Mouse (Mus musculus): ENCODE data around the gene Fads3. TPM values are rescaled to one million over a fixed set of nuclear protein-coding genes. Genes with fewer than 3 reads are reported as not detected.

The Fads3 gene
- total RNA-seq (2021): 1 to 10 TPM; 2.4 to 2.9 TPM
- long read RNA-seq, experiment 1, partial matches to known transcripts: 0 of 1 reads
- long read RNA-seq, experiment 1, other reads (novel, unspliced or antisense): 0 of 1 reads
- long read RNA-seq, experiment 2, partial matches to known transcripts: 0 of 2 reads
- long read RNA-seq, experiment 2, other reads (novel, unspliced or antisense): 1 of 2 reads

- intact Hi-C loops (cut with DNase I): loop anchor here (5.0 kb wide), 1 partner anchor 61 kb away; the partner anchor contains the start of gene Fads2
- peak; percentile 72 to 83 for DNase-seq
These were observed at the start of gene Fads3 for GRCm38 (mm10) chr19:10041388-10042148. TSS of gene Fads3 (plus strand) at chr19:10041569.

DNA sequence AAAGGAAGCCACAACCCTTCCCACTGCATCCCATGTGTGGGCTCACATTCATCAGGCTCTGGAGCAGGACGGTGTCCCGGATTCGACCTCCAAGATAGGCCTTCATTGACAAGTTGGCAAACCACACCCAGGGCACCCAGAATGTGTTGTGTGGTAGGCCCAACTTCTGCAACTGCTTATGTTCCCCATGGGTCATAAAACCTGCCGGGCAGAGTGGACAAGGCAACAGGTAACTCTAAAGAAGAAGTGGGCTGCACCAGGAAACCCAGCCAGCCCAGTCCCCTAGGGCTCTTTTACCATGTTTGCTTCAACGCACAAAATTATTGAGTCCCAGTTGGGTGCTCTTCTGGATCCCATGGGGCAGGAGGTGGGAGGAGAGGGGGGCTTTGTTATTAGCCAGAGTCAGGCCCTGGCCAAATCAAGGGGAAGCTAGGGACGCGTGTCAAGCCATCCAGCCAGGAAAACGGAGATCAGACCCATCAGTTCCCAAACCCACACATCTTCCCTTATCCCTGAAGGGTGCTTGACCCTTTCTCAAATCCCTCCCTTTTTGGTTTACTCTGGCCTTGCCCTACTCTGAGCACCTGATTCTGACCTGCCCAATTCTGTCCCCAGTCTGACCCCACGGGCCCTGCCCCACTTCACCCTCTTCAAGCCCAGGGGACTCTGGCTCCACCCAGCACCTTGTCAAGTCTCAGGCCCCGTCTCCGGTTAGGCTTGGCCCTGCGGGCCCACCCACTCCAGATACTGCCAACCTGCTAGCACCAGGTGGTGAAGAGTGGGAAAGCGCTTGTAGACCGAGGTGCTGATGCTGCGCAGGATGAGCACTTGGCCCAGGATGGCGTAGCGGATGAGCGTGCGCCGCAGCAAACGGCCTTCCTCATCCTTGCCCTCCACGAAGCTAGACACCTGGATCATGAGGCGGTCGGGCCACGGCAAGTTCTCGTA is 49.1 kb upstream of the Fads3 start:
- intact Hi-C loops (cut with DNase I): no loop called here
- DNase-seq: no peak

- intact Hi-C loops (cut with DNase I): no loop called here
- DNase-seq: peak; percentile 90 to 93
These were observed 48.2 kb upstream of the Fads3 start for GRCm38 (mm10) chr19:9993036-9993656.

GRCm38 (mm10) chr19:9997204-9998062 is 43.9 kb upstream of the Fads3 start:
- intact Hi-C loops (cut with DNase I): no loop called here
- DNase-seq: no peak

DNA sequence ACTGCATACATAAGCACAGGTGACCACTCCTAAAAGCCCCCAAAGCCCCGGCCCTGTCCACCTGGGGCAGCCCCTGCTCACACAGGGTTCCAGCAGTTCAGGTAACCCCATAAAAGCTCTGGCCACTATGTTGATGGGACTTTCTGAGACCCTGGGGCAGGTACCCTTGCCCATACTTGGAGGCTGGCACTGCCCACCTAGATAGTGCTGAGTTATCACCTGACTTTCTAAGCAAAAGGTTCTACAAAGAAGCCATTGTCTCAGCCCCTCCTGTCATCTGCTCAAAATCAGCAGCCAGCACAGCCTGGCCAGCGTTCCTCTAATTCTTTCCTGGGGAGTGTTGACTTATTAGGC is 43.3 kb upstream of the Fads3 start:
- no peak for DNase-seq
- intact Hi-C loops (cut with DNase I): no loop called here

DNA sequence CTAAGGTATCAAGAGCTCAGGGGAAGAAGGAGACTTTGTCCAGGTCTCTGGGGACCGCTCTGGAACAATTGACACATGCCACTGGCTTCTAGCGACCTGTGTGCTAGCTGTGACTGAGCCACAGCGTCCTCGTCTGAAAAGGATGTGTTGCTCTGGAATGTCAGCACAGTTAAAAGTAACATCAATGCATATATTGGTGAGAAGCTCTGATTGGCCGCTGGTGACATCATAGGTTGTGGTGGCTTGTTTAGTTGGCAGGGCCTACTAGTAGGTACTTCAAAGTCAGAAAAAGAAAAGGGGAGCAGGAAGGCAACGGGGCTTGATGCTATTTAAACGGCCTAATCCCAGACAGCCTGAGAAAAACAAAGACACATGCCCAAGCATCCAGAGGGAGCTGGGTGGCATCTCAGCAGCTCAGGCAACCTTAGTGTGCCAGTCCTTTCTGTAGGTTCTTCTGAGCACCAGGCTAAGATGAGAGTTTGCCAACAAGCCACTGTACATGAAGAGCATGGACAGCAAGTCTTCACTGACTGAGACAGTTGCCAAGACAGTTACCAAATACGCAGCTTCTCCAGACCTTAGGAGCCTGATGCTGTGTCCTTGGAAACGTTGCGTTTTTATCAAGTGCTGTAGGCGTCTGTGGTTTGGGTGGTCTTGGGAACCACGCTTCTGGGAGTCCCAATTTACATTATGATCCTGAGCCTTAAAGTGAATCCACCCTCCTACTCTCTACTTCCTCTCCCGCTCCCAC is 42.5 kb upstream of the Fads3 start:
- DNase-seq: no peak
- intact Hi-C loops (cut with DNase I): no loop called here

GRCm38 (mm10) chr19:10000330-10000729 is 41.0 kb upstream of the Fads3 start:
- intact Hi-C loops (cut with DNase I): loop anchor here (1.0 to 2.0 kb wide), 2 partner anchors 34 to 198 kb away; no protein-coding TSS in a partner anchor
- DNase-seq: no peak

DNA sequence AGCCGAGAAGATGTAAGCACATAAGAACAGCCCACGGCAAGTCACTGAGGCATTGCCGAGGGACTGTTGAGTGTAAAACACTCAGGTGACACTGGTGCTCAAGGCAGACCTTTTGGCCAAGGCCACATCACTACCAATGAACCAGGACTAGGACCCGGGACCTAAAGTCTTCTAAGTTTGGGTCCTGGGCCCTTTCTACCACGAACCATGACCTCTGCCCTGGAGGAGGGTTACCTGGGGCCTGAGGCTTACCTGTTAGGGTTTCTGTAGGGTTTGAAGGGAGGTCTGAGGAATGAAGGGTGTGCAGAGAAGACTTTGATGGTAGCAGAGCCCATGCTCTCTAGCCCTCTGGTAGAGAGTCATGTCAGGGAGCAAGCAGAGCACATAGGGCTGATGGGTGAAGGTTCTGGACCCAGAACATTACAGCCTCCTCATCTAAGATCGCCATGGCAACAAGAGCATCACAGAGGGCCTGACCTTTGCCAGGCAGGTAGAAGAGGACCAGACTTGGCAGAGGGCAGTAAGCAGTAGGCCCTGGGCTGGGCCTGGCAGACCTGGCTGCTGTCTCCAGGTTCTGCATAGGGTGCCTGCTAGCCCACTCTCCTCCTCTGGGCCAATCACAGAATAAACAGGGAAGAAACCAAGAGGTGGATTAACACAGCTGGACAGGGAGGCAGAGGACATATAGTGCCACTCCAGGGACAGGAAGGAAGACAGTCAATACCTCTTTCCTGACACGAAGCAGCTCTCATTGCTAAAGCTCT is 40.0 kb upstream of the Fads3 start, which contains the start of the genes Best1 and Rab3il1:
Gene Best1, minus strand, starts transcription at position 428 of the 764 bp plus-strand sequence.
Gene Rab3il1, plus strand, starts transcription at position 464 of the 764 bp plus-strand sequence.
- no peak for DNase-seq
- intact Hi-C loops (cut with DNase I): loop anchor here (2.0 kb wide), 1 partner anchor 197 kb away; no protein-coding TSS in a partner anchor

- DNase-seq: no peak
- intact Hi-C loops (cut with DNase I): no loop called here
These were observed 37.7 kb upstream of the Fads3 start for GRCm38 (mm10) chr19:10003696-10004095.

DNA sequence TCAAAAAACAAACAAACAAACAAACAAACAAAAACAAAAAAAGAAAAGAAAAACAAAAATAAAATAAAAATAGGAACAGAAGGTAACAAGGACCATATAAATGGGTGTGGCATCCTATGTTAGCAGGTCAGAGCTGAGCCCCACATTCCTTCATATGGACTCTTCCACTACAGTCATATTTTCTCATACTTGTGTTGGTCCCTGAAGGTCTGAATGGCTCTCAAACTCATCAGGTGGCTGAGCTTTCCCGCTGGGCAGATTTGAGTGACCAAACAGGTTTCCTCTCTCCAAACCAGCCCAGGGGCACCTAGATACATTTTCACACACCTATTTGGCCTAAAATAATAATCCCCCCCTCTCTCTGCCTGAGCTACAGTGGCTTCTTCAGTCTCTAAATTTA is 30.0 kb upstream of the Fads3 start:
- DNase-seq: no peak

DNA sequence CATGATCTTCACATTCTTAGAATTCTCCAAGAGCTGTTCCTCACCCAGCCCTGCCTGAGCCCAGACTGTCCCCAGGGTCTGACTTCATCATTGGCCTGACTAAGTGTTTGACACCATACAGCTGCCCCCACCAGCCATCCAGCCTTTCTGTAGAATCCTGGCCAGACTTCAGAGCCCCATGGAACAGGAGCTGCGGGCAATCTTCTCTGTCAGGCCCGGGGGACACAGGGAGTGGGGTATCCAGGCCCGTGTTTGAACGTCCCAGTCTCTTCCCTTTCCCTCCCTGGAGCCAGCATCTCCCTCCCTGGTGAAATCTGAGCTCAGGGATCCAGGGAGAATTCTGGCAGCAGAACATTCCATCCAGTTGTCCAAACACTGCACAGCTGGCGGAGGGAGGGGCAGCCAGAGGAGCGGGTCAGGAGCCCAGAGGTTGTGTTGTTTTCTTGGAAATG is 28.5 kb upstream of the Fads3 start:
- DNase-seq: peak; percentile 71 to 72
- intact Hi-C loops (cut with DNase I): no loop called here

More for the DNA sequence above, 30.0 kb upstream of the Fads3 start:
- intact Hi-C loops (cut with DNase I): no loop called here

- intact Hi-C loops (cut with DNase I): no loop called here
These were observed 28.0 kb upstream of the Fads3 start for GRCm38 (mm10) chr19:10013348-10013747.

GRCm38 (mm10) chr19:10013913-10014312 is 27.5 kb upstream of the Fads3 start:
- intact Hi-C loops (cut with DNase I): no loop called here
- DNase-seq: peak in 1 of 2 experiments; percentile 51

More at GRCm38 (mm10) chr19:10013348-10013747, 28.0 kb upstream of the Fads3 start:
- peak; percentile 51 to 59 for DNase-seq

- intact Hi-C loops (cut with DNase I): no loop called here
- DNase-seq: no peak
These were observed 26.5 kb upstream of the Fads3 start for GRCm38 (mm10) chr19:10014824-10015223.

GRCm38 (mm10) chr19:10015442-10015841 is 25.9 kb upstream of the Fads3 start:
- intact Hi-C loops (cut with DNase I): no loop called here
- DNase-seq: no peak

DNA sequence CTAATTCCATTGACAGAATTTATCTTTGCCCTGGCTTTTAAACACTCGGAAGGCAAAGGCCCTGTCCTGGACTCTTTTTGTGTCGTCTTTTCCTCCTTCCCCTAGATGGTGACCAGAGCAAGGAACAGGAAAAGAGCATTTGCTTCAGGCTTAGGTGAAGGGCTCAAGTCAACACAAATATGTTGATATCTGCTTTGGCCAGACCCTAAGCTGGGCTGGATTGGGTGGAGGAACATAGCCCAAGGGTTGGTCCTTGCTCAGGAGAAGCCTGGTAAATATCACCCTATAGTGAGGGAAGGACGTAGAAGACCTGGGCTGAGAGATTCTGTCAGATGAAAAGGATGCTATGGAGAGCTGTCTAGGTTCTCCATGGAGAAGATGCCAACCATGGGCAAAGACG is 25.2 kb upstream of the Fads3 start:
- intact Hi-C loops (cut with DNase I): no loop called here

GRCm38 (mm10) chr19:10017637-10018526 is 23.5 kb upstream of the Fads3 start:
- DNase-seq: peak; percentile 91 to 95
- intact Hi-C loops (cut with DNase I): no loop called here

More for the DNA sequence above, 25.2 kb upstream of the Fads3 start:
- DNase-seq: no peak

Measured in gastrocnemius, postnatal 36 days (tissue).